Mouse (Mus musculus) cerebellum, adult 2 months (tissue): ENCODE measurements around the gene Inpp5a. TPM values are rescaled to one million over a fixed set of nuclear protein-coding genes. Genes with fewer than 3 reads are reported as not detected.

ENCODE experiments used
- DNase-seq, 2 experiments: peaks; one replicate each; pipeline ENCODE4 v3.0.0; 2021
- H3K27ac ChIP-seq: fragments of 200-500 bp; 2 replicates; pipeline ENCODE4 v1.5.1; 2012; ENCODE audit warnings: low read length, control low read depth, inconsistent platforms; ENCODE audit not compliant: insufficient read depth
- H3K27me3 ChIP-seq: fragments of 200-500 bp; 2 replicates; pipeline ENCODE4 v1.6.1; 2012; ENCODE audit warnings: inconsistent platforms, mild to moderate bottlenecking, low read length, moderate library complexity; ENCODE audit not compliant: control insufficient read depth, insufficient read depth
- H3K4me1 ChIP-seq: fragments of 200-500 bp; 2 replicates; pipeline ENCODE4 v1.6.1; 2011; ENCODE audit warnings: low read length; ENCODE audit not compliant: control insufficient read depth, insufficient read depth
- H3K4me3 ChIP-seq: fragments of 200-500 bp; replicated peaks from 2 replicates; pipeline ENCODE3; 2011; ENCODE audit warnings: mild to moderate bottlenecking, low read depth, low read length, control low read depth; ENCODE audit not compliant: insufficient read depth
- CTCF ChIP-seq: fragments of 200-500 bp; IDR thresholded peaks from 2 replicates; pipeline ENCODE4 v1.5.1; 2011; ENCODE audit warnings: low read depth, mild to moderate bottlenecking, control low read depth, low read length, moderate library complexity, borderline replicate concordance; ENCODE audit not compliant: insufficient read depth
- POLR2A ChIP-seq: fragments of 200-500 bp; IDR thresholded peaks from 2 replicates; pipeline ENCODE4 v1.6.1; 2011; ENCODE audit warnings: low read length, control low read depth, borderline replicate concordance; ENCODE audit not compliant: insufficient read depth
- WGBS: fragments of 180-500 bp; shearing (Covaris S2); methylation state at CpG from one replicate; pipeline ENCODE4 v1.1.7; 2018; 5-methylcytosine and 5-hydroxymethylcytosine counted together
- polyA plus RNA-seq: library from polyadenylated mRNA; depleted of rRNA; stranded (reverse); fragments of >200 nt; gene quantifications from 2 replicates; pipeline ENCODE4 v1.2.3, GENCODE M21; 2012

Inpp5a gene
- polyA plus RNA-seq, 1 experiment = 164 TPM

DNA sequence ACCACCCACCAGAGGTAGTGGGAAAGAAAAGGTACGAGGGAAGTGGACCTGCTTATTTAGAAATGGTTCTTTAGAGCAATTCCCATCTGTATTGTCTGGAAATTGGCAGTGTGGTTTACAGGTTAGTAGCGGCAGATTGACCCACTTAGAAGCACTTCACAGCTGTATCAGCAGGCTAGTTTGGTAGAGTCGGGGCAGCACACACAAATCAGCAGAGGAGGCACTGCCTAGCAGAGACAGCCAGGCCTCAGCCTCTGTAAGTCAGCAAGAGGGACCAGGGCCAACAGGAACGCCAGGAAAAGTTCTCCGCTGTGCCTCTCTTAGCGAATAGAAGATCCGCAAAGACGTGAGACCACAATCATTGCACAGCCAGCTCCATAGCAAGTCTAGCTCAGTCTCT, 56.7 kb downstream of the Inpp5a start:
- DNase-seq = peak in 1 of 2 experiments; percentile 33
- TF ChIP-seq POLR2A = no peak
- no peaks in the 10 kb centered on the region for H3K27me3 ChIP-seq
- H3K27ac ChIP-seq = no peak overlapping the region
- WGBS = 45% methylated on average over 8 of the region's 8 CpGs
- H3K4me1 ChIP-seq = peaks cover 56% of the 10 kb centered on the region
- H3K4me3 ChIP-seq = no peak overlapping the region

DNA sequence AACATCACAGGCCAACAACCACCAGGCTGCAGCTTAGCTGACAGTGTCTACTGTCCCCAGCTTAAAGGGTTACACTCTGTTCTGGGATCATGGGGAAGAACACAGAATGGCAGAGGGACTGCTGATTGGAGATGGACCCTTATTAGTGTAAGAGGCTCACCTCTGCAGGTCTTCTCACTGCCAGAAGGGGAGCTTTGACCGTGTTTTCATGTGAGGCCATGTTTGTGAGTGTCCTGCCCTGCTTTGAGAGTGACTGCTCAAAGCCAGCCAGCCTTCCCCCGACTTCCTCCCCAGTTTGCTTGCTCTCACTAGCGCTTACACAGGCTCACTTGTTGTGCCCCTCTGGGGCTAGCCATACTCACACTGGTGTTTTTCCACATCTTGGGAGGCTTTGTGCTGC, 58.5 kb downstream of the Inpp5a start:
- H3K27ac ChIP-seq = no peak overlapping the region
- TF ChIP-seq POLR2A (no peak), CTCF (no peak; the same call in 1 of the 2 replicates)
- no peak overlapping the region for H3K4me3 ChIP-seq
- 60% methylated on average over 3 of the region's 3 CpGs for WGBS
- peak in 1 of 2 experiments; percentile 18 for DNase-seq
- peaks cover 58% of the 10 kb centered on the region for H3K4me1 ChIP-seq
- H3K27me3 ChIP-seq = no peaks in the 10 kb centered on the region

DNA sequence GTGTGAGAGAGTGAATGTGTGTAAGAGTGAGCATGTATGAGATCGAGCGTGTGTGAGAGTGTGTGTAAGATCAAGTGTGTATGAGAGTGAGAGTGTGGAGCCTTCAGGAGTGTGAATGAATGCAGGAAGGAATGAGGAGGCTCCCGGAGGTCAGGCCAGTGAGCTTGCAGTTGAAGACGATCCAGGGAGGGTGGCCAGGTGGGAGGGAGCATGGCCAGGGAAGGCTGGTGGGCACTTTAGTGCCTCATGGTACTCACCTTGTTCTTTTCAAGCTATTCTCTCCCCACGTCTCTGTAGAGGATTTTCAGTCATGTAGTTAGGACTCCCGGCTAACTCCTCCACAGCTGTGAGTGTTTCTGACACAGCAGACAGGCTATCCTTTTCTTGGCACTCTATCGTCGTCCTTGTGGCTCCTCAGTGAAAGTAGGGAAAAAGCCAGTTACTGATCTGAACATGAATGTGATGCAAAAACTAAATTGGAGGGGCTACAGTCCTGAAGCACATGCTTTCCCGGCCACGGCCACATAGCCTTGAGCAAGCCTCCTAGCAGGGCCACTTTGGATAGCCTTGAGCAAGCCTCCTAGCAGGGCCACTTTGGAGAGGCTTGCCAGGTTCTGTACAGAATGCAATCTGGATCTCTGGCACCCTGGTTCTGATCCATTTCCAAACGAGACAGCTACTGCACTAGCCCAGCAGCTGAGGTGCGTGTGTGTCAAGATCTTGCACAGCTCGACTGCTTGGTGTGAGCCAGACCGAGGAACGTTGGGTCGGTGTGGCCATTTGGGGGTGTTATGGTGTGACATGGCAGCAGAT, 61.5 kb downstream of the Inpp5a start:
- H3K4me3 ChIP-seq = no peak overlapping the region
- H3K4me1 ChIP-seq = peaks cover 76% of the 10 kb centered on the region
- peak; percentile 66 to 75 for DNase-seq
- WGBS = 23% methylated on average over 16 of the region's 16 CpGs
- H3K27ac ChIP-seq = peak overlapping the region; percentile 45
- no peak for TF ChIP-seq POLR2A
- H3K27me3 ChIP-seq = no peaks in the 10 kb centered on the region

DNA sequence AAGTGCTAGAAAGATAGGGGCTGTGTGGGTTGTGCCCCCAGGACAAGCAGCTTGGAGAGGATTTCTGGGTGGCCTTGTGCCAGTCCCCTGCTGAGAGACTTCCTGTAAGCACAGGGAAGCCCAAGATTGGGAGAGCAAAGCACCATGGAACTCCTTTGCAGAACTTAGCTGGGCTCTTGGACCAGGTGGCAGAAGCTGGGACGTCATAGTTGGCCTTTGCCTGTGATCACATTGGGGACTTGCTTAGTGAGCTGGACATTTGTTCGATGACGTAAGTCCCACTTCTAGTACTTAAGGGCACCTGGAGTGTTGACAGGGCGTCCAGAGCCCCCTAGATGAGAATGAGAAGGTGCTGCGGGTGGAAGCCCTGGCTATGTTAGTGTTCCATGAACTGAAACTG, 62.8 kb downstream of the Inpp5a start:
- peaks cover 76% of the 10 kb centered on the region for H3K4me1 ChIP-seq
- H3K4me3 ChIP-seq = no peak overlapping the region
- 40% methylated on average over 5 of the region's 5 CpGs for WGBS
- H3K27ac ChIP-seq = peak overlapping the region; percentile 48
- TF ChIP-seq CTCF (no peak), POLR2A (no peak)
- H3K27me3 ChIP-seq = no peaks in the 10 kb centered on the region
- peak in 1 of 2 experiments; percentile 69 for DNase-seq

DNA sequence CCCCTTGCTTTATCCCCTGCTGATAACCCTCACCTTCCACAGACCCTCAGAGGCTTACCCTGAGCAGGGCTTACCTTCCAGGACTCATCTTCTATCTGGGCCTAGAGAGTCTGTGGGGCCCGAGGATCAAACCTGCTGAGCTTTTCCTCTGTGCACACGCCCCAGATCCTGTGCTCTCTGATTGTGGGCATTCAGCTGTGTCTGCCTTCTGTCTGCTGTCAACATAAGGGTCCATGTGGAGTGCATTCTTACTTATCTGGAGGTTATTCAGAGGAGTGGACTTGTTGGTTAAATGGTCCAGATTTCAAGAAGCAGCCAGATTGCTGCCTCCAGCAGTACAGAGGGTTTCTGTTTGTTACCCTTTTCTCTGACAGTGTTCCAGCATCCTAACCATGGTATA, 63.3 kb downstream of the Inpp5a start:
- Histone ChIP-seq H3K4me3 (no peak overlapping the region), H3K27ac (peak overlapping the region; percentile 48; the same call in 1 of the 2 replicates), H3K4me1 (peaks cover 77% of the 10 kb centered on the region), H3K27me3 (no peaks in the 10 kb centered on the region)
- TF ChIP-seq CTCF (no peak), POLR2A (no peak)
- no peak for DNase-seq
- 45% methylated on average over 2 of the region's 2 CpGs for WGBS

DNA sequence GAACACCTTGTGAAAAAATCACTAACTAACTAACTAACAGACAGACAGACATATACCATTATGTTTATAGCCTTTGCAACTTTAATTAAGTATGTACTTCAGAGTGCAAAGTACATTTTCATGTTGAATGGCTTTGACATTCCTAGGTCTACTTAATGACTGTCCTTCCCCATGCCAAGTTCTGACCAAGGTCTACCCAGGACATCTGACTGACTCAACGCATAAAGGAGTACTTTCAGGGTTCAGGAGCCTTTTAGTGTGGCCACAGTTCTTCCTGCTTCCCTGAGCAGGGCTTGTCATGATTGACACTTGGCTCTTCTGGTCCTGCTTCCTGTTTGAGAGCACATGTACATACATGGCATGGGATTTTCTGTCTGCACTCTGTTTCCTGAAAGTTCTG, 64.3 kb downstream of the Inpp5a start:
- no peak for TF ChIP-seq CTCF
- no peak for TF ChIP-seq POLR2A
- Histone ChIP-seq H3K27ac (no peak overlapping the region), H3K4me3 (no peak overlapping the region), H3K4me1 (peaks cover 82% of the 10 kb centered on the region), H3K27me3 (no peaks in the 10 kb centered on the region)
- DNase-seq = no peak
- WGBS = 52% methylated on average over 1 of the region's 1 CpGs

- H3K27ac ChIP-seq = peak overlapping the region; percentile 17; the same call in 1 of the 2 replicates
- no peaks in the 10 kb centered on the region for H3K27me3 ChIP-seq
- no peak for DNase-seq
- TF ChIP-seq POLR2A (no peak), CTCF (no peak)
- H3K4me1 ChIP-seq = peaks cover 76% of the 10 kb centered on the region
- H3K4me3 ChIP-seq = no peak overlapping the region
- 34% methylated on average over 3 of the region's 3 CpGs for WGBS
Measured at GRCm38 (mm10) chr7:139454285-139454684, 65.4 kb downstream of the Inpp5a start.

- WGBS = 20% methylated on average over 6 of the region's 6 CpGs
- H3K27ac ChIP-seq = no peak overlapping the region
- TF ChIP-seq POLR2A = no peak
Measured at GRCm38 (mm10) chr7:139456759-139457158, 67.8 kb downstream of the Inpp5a start.

DNA sequence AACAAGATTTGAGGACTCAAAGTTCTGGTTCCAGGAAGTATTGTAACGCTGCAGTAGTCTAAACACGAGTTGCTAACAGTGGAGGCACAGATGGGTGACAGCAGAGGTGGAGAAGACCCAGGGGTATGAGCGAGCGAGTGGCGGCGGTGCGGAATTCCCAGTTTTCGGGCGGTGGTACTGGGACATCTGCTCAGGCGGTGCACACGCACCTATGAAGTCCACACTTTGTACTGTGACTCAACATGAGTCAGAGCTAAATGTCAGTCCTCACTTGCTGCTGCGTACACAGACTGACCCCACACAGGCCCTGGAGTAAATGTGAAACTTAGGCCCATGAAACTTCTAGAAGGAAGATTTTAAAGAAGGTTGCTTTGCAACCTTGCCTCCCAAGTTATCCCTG, 72.4 kb downstream of the Inpp5a start:
- TF ChIP-seq CTCF = no peak
- TF ChIP-seq POLR2A = no peak
- 73% methylated on average over 12 of the region's 12 CpGs for WGBS
- Histone ChIP-seq H3K4me1 (peaks cover 39% of the 10 kb centered on the region), H3K4me3 (no peak overlapping the region), H3K27ac (no peak overlapping the region), H3K27me3 (no peaks in the 10 kb centered on the region)
- DNase-seq = no peak

More at GRCm38 (mm10) chr7:139456759-139457158, 67.8 kb downstream of the Inpp5a start:
- no peak for DNase-seq
- Histone ChIP-seq H3K4me1 (peaks cover 53% of the 10 kb centered on the region), H3K4me3 (no peak overlapping the region), H3K27me3 (no peaks in the 10 kb centered on the region)
